Mouse (Mus musculus): ENCODE measurements at regions not wholly inside any gene's neighbourhood (a gene's known extent, or its start where the extent isn't known, plus 50 kb on each side); places are given as distances from the start of the nearest gene placed in this dataset.

DNA sequence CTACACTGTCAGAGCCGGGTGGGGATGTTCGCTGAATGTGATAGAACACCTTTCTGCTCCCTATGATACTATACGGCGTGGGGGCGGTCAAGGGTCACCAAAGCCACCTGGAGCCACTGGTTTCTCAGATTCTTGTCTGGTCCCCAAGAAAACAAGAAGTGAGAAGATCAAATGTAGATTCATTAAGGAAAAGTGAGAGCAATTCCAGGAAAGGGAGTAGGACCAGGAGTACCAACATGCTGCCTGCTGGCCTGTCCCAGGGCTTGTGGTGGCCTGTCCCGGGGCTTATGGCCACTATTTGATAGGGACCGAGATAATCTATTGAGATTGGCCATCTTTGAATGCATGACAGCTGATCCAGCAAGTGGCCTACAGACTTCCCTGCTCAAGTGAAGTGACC is 58.8 kb upstream of the Fut8 start:
- DNase-seq (ENCODE audit: low spot score in 2 of 2) = no peak

GRCm38 (mm10) chr12:77177811-77178578 is 59.9 kb upstream of the Fut8 start:
- no peak for DNase-seq (ENCODE audit: low spot score in 2 of 2)

GRCm38 (mm10) chr12:77177303-77177702 is 60.6 kb upstream of the Fut8 start:
- no peak for DNase-seq (ENCODE audit: low spot score in 2 of 2)

DNA sequence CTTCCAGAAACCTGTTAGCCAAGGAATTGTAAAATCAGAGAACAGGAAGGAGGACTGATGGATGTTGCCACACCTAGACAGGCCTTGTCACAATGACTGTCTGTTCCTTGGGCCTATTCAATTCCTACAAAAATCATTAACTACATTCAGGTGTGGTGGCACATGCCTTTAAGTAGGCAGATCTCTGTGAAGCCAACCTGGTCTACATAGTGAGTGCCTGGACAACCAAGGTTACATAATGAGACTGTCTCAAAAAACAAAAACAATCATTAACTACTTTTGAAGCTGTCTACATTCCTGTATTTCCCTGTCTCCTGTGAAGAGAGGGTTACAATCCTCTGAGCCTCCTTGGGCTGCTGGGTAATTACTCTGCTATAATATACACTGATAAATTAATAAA is 63.9 kb upstream of the Fut8 start:
- no peak for DNase-seq (ENCODE audit: low spot score in 2 of 2)

DNA sequence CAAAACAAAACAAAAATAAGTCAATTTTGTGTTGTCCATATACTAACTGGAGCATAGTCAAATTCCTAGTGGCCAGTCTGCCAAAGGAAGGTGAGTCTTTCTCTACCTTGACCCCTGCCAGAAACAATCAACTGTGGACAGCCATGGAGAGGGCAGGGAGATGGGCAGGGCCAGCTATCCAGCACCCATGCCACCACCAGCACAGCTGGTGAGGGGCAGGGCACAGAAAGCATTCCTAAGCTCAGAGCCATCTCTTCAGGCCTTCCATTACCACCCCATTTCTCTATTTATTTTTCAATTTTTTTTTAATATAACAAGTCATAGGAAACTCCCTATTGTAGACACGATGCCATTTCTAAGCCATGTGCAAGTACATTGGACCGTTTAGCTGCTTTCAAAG is 65.4 kb upstream of the Fut8 start:
- no peak for DNase-seq (ENCODE audit: low spot score in 2 of 2)

DNA sequence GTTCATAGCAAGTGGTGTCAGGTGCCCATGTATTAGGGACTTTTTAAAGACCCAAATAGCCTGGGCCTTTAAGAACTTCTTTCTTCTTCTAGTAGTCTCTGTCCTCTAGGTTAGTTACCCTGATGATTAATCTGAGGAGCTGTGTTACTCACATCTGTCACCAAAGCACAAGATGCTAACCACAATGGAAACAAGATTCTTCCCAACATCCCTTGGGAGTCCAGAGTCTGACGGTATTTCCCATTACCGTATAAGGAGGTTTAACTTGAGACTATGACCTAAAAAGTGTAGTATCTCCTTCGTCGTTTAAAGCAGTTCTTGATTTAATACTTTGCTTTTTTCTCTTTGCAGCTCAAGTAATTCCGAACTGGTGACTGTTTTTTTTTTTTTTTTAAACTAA is 67.7 kb upstream of the Fut8 start:
- DNase-seq (ENCODE audit: low spot score in 2 of 2) = no peak

DNA sequence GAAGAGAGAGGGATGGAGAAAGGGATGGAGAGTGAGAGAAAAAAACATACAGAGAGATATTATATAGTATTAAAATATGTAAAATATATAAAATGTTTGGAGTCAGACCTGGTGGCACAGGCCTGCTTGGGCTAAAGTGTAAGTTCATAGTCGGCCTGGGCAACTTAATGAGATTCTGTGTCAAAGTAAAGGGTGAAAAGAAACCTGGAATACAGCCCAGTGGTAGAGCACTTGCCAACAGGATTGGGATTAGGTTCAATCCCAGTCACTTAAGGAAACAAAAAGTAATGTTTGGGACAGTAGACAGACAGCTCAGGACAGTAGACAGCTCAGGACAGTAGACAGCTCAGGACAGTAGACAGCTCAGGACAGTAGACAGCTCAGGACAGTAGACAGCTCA is 69.6 kb upstream of the Fut8 start:
- no peak for DNase-seq (ENCODE audit: low spot score in 2 of 2)

GRCm38 (mm10) chr12:77156698-77157097 is 81.2 kb upstream of the Fut8 start:
- DNase-seq (ENCODE audit: low spot score in 2 of 2) = no peak

DNA sequence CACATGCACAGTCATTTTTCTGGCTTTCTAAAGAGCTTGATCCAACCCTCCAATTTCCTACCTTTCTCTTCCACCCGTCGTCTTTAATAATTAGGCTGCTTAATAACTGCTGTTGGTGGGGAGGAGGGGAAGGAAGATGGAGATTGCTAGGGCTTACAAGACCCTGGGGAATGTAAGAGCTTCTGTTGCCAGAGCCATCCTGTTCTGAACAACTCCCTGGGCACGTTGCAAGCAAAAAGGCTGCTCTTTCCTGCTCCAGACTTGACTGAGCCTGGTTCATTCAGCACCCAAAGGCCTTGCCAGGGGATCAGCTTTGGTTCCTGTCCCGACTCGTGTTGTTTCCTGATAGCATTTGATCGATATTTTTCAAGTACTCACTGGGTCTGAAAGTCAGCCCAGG is 82.3 kb upstream of the Fut8 start:
- no peak for DNase-seq (ENCODE audit: low spot score in 2 of 2)

- DNase-seq (ENCODE audit: low spot score in 2 of 2) = no peak
Observed at GRCm38 (mm10) chr12:77151471-77151870, 86.5 kb upstream of the Fut8 start.

DNA sequence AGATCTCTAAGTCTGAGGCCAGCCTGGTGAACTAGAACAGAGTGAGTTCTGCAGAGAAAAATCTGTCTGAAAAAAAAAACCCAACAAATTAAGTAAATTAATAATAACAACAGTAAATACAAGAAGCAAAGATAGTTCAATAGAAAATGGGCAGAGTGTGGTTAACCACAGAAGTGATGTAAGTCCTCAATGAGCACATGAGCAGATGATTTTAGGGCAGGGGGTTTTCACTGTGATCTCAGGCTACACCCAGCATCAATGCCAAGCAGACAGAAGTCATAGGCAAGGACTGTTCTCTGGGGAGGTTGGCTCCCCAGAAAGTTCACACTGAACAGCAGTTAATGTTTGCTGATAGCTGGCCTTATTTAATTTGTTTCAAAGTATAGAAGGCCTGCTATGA is 88.1 kb upstream of the Fut8 start:
- no peak for DNase-seq (ENCODE audit: low spot score in 2 of 2)

GRCm38 (mm10) chr12:77148146-77148545 is 89.8 kb upstream of the Fut8 start:
- DNase-seq (ENCODE audit: low spot score in 2 of 2) = no peak

- DNase-seq (ENCODE audit: low spot score in 2 of 2) = no peak
Observed at GRCm38 (mm10) chr12:77143958-77144357, 94.0 kb upstream of the Fut8 start.

DNA sequence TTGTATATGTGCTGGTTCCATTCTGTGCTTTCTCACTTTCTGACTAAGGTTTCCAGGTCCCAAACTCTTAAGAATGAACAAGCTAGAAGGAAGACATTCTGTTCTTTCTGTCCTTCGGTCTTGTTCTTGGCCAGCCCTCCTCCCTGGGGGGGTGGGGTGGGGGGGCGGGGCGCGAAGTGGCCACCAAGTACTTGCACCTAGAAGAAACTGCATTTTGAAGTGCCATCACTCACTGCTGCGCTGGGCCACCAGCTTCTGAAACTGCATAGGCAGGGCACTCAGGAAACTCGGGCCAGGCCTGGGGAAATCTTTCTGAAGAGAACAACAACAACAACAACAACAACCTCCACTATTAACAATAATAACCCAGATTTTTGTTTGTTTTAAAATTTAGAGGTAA is 94.4 kb upstream of the Fut8 start:
- no peak for DNase-seq (ENCODE audit: low spot score in 2 of 2)

- DNase-seq (ENCODE audit: low spot score in 2 of 2) = no peak
Observed at GRCm38 (mm10) chr12:77143105-77143504, 94.8 kb upstream of the Fut8 start.

DNA sequence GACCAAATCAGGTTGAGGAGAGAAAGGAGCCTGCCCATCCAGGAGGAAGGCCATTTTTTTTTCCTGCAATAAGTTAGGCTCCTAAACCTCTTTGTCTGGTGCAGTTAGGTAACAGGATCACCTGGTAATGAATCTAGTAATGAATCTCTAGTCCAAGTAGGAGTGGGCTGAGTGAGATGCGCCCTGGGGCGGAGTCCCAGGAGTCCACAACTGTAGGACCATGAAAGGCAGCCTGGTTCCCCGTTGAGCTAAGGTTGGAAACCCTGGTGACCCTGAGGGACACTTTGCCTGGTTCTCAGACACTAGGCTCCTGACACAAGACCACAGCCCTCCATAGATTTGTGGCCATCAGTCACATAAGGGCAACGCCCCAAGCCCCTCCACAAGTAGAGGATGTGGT is 95.7 kb upstream of the Fut8 start:
- DNase-seq (ENCODE audit: low spot score in 2 of 2) = no peak

DNA sequence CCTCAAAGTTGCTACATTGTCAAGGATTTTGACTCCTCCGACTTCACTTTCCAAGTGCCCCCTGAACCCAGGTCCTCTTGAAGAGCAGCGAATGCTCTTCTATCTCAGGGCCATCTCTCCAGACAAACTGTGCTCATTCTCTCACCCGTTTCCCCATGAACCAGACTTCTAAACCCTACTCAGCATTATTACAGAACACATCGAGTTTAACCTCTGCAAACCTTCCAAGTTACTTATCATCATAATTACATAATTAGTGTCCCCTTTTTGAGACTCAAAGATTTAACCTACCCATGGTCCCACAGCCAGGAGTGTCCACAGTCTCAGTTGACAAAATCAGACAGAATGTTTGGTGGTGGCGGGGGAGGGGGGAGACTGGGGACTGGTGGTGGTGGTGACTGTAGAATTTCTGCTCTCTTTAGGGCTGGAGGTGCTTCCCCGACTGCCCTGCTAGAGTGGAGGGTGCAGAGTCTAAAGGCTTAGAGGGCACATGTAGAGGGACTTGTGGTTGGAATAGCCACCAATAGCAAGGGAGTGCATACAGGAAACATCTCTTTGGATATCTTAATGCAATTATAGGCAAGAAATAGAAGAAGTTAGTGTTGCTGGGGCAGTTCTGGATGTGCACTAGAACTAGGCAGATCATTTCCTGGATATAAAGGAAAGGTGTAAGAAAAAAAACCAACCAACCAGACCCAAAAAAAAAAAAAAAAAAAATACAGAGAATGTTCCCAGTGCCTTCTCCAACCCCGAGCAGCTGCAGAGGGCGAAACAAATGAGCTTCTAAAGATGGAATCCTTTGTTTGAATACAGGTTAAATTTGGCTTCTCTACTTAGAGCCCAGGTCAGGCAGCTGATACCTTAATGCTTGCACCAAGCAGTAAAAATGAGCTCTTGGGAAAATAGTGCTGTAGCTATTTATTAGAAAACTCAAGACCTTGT is 96.4 kb upstream of the Fut8 start:
- no peak for DNase-seq (ENCODE audit: low spot score in 2 of 2)

- no peak for DNase-seq (ENCODE audit: low spot score in 2 of 2)
Observed at GRCm38 (mm10) chr12:77140656-77141055, 97.3 kb upstream of the Fut8 start.

- DNase-seq (ENCODE audit: low spot score in 2 of 2) = no peak
Observed at GRCm38 (mm10) chr12:77140141-77140540, 97.8 kb upstream of the Fut8 start.

DNA sequence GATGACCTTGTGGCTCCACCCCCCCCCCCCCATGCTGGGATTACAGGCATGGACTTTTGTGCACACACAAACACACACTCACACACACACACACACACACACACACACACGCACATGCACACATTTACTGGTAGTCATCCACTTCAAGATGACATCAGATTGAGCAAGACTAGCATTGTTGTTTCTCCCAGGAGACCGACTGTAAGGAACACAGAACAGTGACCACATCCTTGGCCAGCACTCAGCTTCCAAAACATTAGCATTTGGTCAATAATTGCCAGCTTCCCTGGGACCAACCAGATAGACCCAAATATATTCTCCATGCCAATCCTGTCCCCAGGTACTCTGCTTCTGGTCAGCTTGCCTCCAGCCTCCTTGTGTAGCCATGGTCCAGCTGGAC is 98.2 kb upstream of the Fut8 start:
- DNase-seq (ENCODE audit: low spot score in 2 of 2) = no peak

DNA sequence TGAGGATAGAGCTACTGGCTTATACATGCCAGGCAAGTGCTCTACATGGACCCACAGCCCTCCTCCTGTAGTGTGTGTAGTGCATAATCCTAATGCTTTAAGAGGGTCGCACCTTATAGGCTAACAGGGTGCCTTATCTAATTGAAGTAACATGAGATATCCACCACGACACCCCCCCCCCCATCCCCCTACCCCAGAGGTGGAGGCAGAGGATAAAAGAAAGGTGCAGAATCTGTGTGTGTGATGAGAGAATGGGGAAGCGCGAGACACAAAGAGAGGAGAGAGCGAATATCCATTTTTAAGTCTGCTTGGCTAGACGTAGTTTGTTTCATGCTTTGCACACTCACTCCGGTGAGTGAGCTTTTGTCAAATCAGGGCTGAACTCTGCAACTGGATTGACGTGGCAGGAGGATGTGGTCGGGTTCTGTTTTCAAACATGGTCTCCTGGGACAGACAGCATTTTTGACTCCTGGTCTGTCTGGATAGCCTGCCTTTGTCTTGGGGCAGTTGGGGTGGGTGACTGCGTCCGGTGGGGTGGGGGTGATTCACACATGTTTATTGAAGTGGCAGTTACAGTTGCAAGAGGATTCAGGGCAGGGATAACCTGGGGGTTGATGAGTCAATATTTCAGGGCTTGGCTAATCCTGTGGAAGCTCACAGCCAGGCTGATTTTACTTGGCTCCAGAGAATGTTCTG is 99.3 kb upstream of the Fut8 start:
- no peak for DNase-seq (ENCODE audit: low spot score in 2 of 2)

- no peak for DNase-seq (ENCODE audit: low spot score in 2 of 2)
Observed at GRCm38 (mm10) chr12:77137291-77137830, 100.6 kb upstream of the Fut8 start.

Measured in left cerebral cortex, adult 9 months (tissue).